Mouse (Mus musculus): ENCODE results near the gene Pde4dip. TPM values are rescaled to one million over a fixed set of nuclear protein-coding genes. Genes with fewer than 3 reads are reported as not detected.
A peak's percentile ranks its signal among the peaks of the same experiment; 100 is the strongest.

The Pde4dip gene
- total RNA-seq (2017), result 5.6 and 6.1 TPM in 2 replicates

- ATAC-seq (replicated peaks; ENCODE audit: low read depth, poor library complexity, severe bottlenecking), result peak; percentile 58
Observed at GRCm38 (mm10) chr3:97888168-97888901, at the start of gene Pde4dip. TSS of gene Pde4dip (minus strand) at chr3:97888707.

DNA sequence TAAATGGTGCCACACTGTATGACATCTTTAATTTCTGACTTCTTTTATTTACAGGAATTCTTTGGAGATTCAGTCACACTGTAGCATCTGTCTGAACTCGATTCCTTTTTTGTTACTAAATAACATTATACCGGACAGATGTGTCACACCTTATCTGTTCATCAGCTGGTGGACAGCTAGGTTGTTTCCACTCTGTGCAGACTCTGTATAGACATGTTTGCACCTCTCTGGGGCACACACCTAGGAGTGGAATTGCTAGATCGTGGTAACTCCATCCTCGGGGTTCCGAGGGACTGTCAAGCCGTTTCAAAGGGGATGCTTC lies 49.4 kb upstream of the Pde4dip start:
- ATAC-seq (replicated peaks; ENCODE audit: low read depth, poor library complexity, severe bottlenecking), result no peak

DNA sequence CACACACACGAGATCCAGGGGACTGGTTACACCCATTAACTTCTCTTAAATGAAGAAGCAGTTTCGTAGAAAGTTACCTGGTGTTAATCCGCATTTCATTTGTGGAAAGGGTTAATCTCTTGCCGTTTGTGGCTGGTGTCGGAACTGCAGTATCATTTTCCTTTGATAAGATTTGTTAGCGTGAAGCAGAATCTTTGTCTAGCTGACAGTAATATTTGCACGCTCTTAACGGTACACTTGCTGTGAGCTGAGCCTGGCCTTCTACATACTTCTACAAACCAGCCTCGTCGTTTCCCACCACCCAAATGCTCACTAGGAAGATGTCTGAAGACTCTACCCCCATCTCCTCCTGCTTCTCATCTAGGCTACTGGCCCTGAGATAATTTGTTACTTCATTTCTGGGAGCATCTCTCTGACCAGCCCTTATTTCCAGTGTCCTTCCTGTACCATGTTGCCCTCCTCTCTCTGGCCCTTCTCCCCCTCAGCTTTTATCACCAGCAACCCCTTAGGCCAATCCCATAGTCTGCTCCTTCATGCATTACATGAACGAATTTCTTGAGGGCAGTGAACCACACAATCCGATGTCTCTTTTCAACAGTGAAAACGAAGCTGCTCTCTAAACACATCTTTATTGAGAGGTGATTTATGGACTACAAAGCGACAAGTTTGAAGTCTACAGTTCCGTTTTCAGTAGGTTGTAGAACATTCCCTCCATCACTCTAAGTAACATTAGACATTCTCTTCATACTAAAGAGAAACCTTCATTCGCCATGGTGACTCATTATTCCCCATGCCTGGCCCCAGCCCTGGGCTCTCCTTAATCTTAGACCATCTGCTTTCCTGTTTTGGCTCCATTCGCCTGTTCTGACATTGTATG lies 48.8 kb upstream of the Pde4dip start:
- peak; percentile 19 for ATAC-seq (replicated peaks; ENCODE audit: low read depth, poor library complexity, severe bottlenecking)

DNA sequence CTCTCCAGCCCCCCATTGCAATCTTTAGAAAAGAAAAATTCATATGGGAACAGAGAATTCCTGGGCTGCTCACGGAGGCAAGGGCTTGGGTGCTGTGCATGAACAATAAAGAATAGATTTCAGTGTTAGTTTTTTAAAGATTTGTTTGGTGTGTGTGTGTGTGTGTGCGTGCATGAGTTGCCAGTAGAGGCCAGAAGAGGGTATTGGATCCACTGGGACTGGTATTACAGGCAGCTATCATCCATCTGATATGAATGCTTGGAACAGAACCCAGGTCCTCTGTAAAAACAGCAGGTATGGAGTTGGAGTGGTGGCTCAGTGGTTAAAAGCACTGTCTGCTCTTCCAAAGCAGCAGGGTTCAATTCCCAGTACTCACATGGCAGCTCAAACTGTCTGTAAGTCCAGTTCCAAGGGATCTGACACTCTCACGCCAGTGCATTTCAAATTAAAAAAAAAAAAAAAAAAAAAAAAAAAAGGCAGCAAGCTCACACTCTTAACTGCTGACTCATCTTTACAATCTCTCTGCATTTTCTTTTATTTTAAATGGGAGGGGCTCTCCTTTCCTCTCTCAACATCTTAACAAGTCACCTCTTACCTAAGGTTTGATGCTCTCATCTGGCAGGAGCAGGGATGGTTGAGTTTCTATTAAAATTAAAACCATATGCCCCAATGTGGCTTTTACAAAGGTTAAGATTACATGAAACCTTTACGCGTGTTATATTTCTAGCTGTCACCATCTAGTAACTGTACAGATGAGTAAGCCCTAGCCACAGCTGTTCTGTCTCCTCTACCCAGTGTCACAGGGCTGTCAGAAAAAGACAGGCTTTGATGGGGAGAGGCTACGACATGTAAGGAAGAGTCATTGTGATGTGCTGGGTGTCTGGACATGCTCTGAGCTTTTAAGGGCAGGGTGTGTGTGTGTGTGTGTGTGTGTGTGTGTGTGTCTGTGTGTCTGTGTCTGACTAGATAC lies 46.1 kb upstream of the Pde4dip start:
- ATAC-seq (replicated peaks; ENCODE audit: low read depth, poor library complexity, severe bottlenecking), result no peak

DNA sequence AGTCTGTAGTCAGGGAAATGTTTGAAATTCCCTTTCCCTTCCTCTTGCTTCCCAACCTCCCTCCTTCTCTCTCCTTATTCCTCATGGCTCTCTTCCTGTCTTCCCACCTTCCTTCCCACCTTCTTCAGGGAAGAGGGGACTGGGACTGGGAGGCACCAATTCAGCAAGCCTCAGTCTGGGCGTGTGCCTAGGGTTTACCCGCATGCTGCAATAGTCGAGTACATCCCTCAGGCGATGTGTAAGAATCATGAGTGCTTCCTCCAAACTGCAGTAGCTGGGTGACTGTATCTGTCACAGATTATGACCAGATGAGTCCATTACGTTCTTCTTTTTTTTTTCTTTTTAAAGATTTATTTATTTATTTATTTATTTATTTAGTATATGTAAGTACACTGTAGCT lies 45.3 kb upstream of the Pde4dip start:
- ATAC-seq (replicated peaks; ENCODE audit: low read depth, poor library complexity, severe bottlenecking), result no peak

DNA sequence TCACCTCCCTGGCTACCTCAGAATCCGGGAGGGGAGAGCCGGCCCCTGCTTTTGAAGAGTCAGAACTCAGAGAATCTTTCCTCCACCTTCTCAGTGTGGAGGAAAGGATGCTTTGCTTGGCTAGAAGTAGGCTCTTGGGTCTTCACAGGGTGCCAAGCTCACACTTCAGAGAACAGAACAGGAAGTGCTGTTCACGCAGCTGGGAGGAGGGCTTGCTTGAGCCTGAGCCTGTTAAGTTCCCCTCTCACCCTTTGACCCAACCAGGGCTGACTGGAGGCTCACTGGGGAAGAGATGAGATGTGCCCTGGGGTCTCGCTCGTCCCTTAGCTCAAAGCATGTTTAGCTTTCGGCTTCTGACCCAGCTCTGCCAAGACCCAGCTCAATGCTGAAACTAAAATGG lies 44.7 kb upstream of the Pde4dip start:
- ATAC-seq (replicated peaks; ENCODE audit: low read depth, poor library complexity, severe bottlenecking), result 0 out of 2 replicates have a peak, but pooled peaks have one; percentile 10

DNA sequence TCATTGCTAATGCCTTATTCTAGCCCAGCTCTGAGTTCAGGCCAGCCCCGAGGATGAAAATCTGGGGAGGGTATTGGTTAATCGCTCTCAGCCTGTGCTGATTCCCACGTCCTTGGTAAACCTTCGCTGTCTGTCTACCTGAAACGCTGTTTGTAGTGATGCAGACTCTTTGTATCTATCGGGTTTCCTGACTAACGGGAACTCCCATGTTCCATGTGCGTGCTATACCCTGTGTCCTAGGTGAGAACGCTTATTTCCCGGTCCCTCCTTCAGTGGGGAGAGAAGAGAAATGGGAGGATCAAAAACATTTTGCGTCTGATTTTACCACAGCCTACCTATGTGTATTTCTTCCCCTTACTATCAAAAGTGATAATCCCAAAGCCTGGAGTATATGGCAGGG lies 44.3 kb upstream of the Pde4dip start:
- no peak for ATAC-seq (replicated peaks; ENCODE audit: low read depth, poor library complexity, severe bottlenecking)

GRCm38 (mm10) chr3:97932131-97932530 lies 43.6 kb upstream of the Pde4dip start:
- ATAC-seq (replicated peaks; ENCODE audit: low read depth, poor library complexity, severe bottlenecking), result peak; percentile 71

- peak; percentile 37 for ATAC-seq (replicated peaks; ENCODE audit: low read depth, poor library complexity, severe bottlenecking)
Observed at GRCm38 (mm10) chr3:97931310-97931885, 42.9 kb upstream of the Pde4dip start.

- ATAC-seq (replicated peaks; ENCODE audit: low read depth, poor library complexity, severe bottlenecking), result no peak
Observed at GRCm38 (mm10) chr3:97930787-97931158, 42.3 kb upstream of the Pde4dip start.

DNA sequence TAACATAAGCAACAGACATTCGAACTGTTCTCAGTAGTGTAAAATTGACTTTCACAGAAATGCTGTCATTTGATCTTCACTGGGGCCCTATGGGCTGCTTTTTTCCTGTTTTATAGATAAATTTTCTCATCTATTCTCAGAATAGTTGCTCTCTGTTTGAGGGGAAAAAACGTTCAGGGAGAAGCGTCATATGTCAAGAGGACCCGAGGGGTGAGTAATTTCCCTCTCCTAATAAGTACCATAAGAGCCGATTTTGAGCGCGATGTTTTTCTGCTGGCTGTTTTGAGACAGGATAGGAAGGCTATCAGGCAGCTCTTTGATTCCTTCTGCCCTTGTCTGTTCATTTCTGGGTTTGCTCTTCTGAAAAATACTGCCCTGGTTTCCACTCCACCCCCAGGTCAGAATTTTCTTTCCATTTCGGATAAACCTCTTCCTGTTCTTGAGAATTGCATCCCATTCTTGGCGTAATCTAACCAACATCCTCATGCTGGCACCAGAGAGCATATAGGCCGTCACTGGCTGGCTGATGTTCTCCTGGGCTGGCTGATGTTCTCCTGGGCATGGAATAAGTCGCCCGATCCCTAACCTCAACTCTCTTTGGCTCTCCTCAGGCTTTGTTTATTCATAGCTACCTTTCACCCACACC lies 41.8 kb upstream of the Pde4dip start:
- ATAC-seq (replicated peaks; ENCODE audit: low read depth, poor library complexity, severe bottlenecking), result no peak; the same call in 1 of the 2 replicates

- ATAC-seq (replicated peaks; ENCODE audit: low read depth, poor library complexity, severe bottlenecking), result peak; percentile 27
Observed at GRCm38 (mm10) chr3:97928968-97929858, 40.7 kb upstream of the Pde4dip start.

DNA sequence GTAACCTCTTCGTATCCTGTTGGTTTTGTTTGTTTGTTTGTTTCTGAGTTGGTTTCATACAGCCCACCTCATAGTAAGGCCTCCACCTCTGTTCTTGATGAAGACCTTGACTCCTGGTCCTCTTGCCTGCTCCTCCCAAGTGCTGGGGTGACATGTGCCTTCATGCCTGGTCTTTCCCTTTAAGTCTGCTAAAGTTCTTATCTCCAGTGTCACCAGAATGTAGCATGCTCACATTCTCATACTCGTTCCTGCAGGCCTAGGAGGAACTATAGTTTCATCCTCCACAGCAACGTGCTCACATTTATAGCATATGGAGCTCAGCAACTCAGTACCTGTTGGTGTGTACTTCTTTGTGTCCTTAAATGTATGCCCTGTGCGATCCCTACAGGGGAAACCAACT lies 38.8 kb upstream of the Pde4dip start:
- no peak for ATAC-seq (replicated peaks; ENCODE audit: low read depth, poor library complexity, severe bottlenecking)

GRCm38 (mm10) chr3:97925246-97925645 lies 36.7 kb upstream of the Pde4dip start:
- ATAC-seq (replicated peaks; ENCODE audit: low read depth, poor library complexity, severe bottlenecking), result no peak

GRCm38 (mm10) chr3:97918885-97919550 lies 30.5 kb upstream of the Pde4dip start:
- no peak for ATAC-seq (replicated peaks; ENCODE audit: low read depth, poor library complexity, severe bottlenecking)

DNA sequence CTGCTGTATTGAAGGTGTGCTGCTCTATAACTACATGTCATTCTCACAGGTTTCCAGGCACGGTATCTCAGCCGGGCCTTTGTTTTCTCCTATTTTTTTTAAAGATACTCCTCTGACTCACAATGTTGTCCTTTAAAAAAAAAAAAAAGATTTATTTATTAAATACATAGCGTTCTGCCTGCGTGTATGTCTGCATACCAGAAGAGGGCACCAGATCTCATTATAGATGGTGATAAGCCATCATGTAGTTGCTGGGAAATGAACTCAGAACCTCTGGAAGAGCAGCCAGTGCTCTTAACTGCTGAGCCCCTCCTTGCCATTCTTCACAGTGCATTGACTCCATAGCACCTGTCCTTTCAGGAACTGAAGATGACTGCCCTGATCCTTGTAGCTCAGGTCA lies 26.6 kb upstream of the Pde4dip start:
- peak; percentile 50; the same call in 1 of the 2 replicates for ATAC-seq (replicated peaks; ENCODE audit: low read depth, poor library complexity, severe bottlenecking)

DNA sequence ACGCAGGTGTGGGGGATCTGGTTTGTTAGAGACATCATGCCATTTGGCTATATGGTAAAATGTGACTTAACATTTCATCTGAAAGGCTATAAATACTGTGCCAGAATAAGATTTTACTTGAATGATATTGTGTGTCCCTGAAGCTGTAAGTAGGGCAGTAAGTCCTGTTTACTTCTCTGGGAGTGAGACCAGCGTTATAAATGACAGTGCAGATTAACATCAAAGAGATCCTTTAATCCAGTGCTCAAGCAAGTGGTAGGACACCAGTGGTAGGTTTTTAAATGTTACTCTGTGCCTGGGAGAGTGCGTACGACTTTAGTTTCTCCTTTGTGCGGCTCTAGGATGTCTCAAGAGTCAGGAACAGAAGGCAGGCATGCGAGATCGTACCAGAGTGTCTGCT lies 22.6 kb upstream of the Pde4dip start:
- ATAC-seq (replicated peaks; ENCODE audit: low read depth, poor library complexity, severe bottlenecking), result no peak

GRCm38 (mm10) chr3:97909737-97910136 lies 21.2 kb upstream of the Pde4dip start:
- ATAC-seq (replicated peaks; ENCODE audit: low read depth, poor library complexity, severe bottlenecking), result no peak
